Mouse (Mus musculus): Measurements from ENCODE around the gene Armcx1.
"Not testable (repeated sequence)": the region's sequence is repeated elsewhere in the genome, so short reads cannot be mapped to it uniquely, and the experiment has no call there.

Armcx1 gene

GRCm38 (mm10) chrX:134763428-134764198 is 45.9 kb downstream of the Armcx1 start:
- DNase-seq = not testable (repeated sequence)

Data from kidney, postnatal 36 days (tissue).